Mouse (Mus musculus) heart, embryonic 12.5 days (tissue): ENCODE data around the gene Opcml. TPM values are rescaled to one million over a fixed set of nuclear protein-coding genes. Genes with fewer than 3 reads are reported as not detected.

Source experiments
- ATAC-seq: fragments of 200-750 bp; cut with Nextera tagmentation; 2 replicates; pipeline ENCODE4 v1.8.0; 2017; ENCODE audit warnings: moderate TSS enrichment, moderate library complexity; ENCODE audit not compliant: insufficient number of reproducible peaks, low FRiP score
- H3K27ac ChIP-seq: fragments of 300-500 bp; sonication (generic); 2 replicates; pipeline ENCODE4 v1.5.1; 2016; ENCODE audit warnings: mild to moderate bottlenecking, moderate library complexity; ENCODE audit not compliant: poor library complexity, severe bottlenecking
- H3K27me3 ChIP-seq: fragments of 300-500 bp; sonication (generic); replicated peaks from 2 replicates; pipeline ENCODE4 v1.6.1; 2016; ENCODE audit warnings: mild to moderate bottlenecking, moderate library complexity
- H3K36me3 ChIP-seq: fragments of 300-500 bp; sonication (generic); 2 replicates; pipeline ENCODE4 v1.6.1; 2016; ENCODE audit warnings: mild to moderate bottlenecking, moderate library complexity
- H3K4me1 ChIP-seq: fragments of 300-500 bp; sonication (generic); replicated peaks from 2 replicates; pipeline ENCODE4 v1.6.1; 2016; ENCODE audit warnings: mild to moderate bottlenecking
- H3K4me2 ChIP-seq: fragments of 300-500 bp; sonication (generic); 2 replicates; pipeline ENCODE4 v1.6.1; 2016; ENCODE audit warnings: mild to moderate bottlenecking, moderate library complexity
- H3K4me3 ChIP-seq: fragments of 300-500 bp; sonication (generic); 2 replicates; pipeline ENCODE4 v1.5.1; 2016; ENCODE audit warnings: mild to moderate bottlenecking
- H3K9ac ChIP-seq: fragments of 300-500 bp; sonication (generic); 2 replicates; pipeline ENCODE4 v1.6.1; 2016; ENCODE audit warnings: mild to moderate bottlenecking, moderate library complexity
- H3K9me3 ChIP-seq: fragments of 300-500 bp; sonication (generic); replicated peaks from 2 replicates; pipeline ENCODE4 v1.6.1; 2016; ENCODE audit warnings: mild to moderate bottlenecking, moderate library complexity
- WGBS: fragments of 180-500 bp; shearing (Covaris S2); methylation state at CpG from one replicate; pipeline ENCODE4 v1.1.7; 2016; 5-methylcytosine and 5-hydroxymethylcytosine counted together
- polyA plus RNA-seq: library from polyadenylated mRNA; unstranded; fragments of >200 nt; fragmentation: Nextera tagmentation; extraction: Ambion mirVana; gene quantifications from 2 replicates; pipeline ENCODE4 v1.2.1, GENCODE M21; 2016

The Opcml gene
- polyA plus RNA-seq, 1 experiment from 2014 or later = 1.4 TPM

- ATAC-seq = no peak
- Histone ChIP-seq H3K36me3 (no peaks in the 10 kb centered on the region), H3K9me3 (no peaks in the 10 kb centered on the region), H3K4me2 (no peak overlapping the region), H3K27me3 (no peaks in the 10 kb centered on the region), H3K4me1 (no peaks in the 10 kb centered on the region), H3K9ac (no peak overlapping the region), H3K4me3 (no peak overlapping the region), H3K27ac (no peak overlapping the region)
Measured at GRCm38 (mm10) chr9:28642766-28643165, 852.2 kb downstream of the Opcml start.

- no peak overlapping the region for H3K27ac ChIP-seq
- no peaks in the 10 kb centered on the region for H3K36me3 ChIP-seq
- WGBS = 53% methylated on average over 2 of the region's 2 CpGs
- H3K4me3 ChIP-seq = no peak overlapping the region
- no peak overlapping the region for H3K9ac ChIP-seq
- H3K27me3 ChIP-seq = no peaks in the 10 kb centered on the region
- no peaks in the 10 kb centered on the region for H3K9me3 ChIP-seq
- ATAC-seq = no peak
- H3K4me2 ChIP-seq = no peak overlapping the region
- H3K4me1 ChIP-seq = no peaks in the 10 kb centered on the region
Measured at GRCm38 (mm10) chr9:28644063-28644462, 853.5 kb downstream of the Opcml start.

- Histone ChIP-seq H3K9ac (no peak overlapping the region), H3K36me3 (no peaks in the 10 kb centered on the region), H3K4me3 (no peak overlapping the region), H3K27me3 (no peaks in the 10 kb centered on the region), H3K4me2 (no peak overlapping the region), H3K27ac (no peak overlapping the region), H3K4me1 (no peaks in the 10 kb centered on the region), H3K9me3 (no peaks in the 10 kb centered on the region)
- ATAC-seq = no peak
- 67% methylated on average over 4 of the region's 4 CpGs for WGBS
Measured at GRCm38 (mm10) chr9:28650089-28650488, 859.5 kb downstream of the Opcml start.

GRCm38 (mm10) chr9:28659996-28660395 lies 869.4 kb downstream of the Opcml start:
- WGBS = 80% methylated on average over 2 of the region's 2 CpGs
- no peak for ATAC-seq
- no peak overlapping the region for H3K4me3 ChIP-seq
- H3K9me3 ChIP-seq = no peaks in the 10 kb centered on the region
- no peaks in the 10 kb centered on the region for H3K36me3 ChIP-seq
- H3K4me2 ChIP-seq = no peak overlapping the region
- H3K4me1 ChIP-seq = no peaks in the 10 kb centered on the region
- no peak overlapping the region for H3K27ac ChIP-seq
- no peaks in the 10 kb centered on the region for H3K27me3 ChIP-seq
- H3K9ac ChIP-seq = no peak overlapping the region

- Histone ChIP-seq H3K27me3 (no peaks in the 10 kb centered on the region), H3K9me3 (no peaks in the 10 kb centered on the region), H3K4me2 (no peak overlapping the region), H3K36me3 (no peaks in the 10 kb centered on the region), H3K9ac (no peak overlapping the region), H3K4me1 (no peaks in the 10 kb centered on the region), H3K27ac (no peak overlapping the region), H3K4me3 (no peak overlapping the region)
- WGBS = 80% methylated on average over 3 of the region's 3 CpGs
- no peak for ATAC-seq
Measured at GRCm38 (mm10) chr9:28662882-28663281, 872.3 kb downstream of the Opcml start.

GRCm38 (mm10) chr9:28680309-28680708 lies 889.7 kb downstream of the Opcml start:
- Histone ChIP-seq H3K4me3 (no peak overlapping the region), H3K4me2 (no peak overlapping the region), H3K27ac (no peak overlapping the region), H3K36me3 (no peaks in the 10 kb centered on the region), H3K9ac (no peak overlapping the region), H3K4me1 (no peaks in the 10 kb centered on the region), H3K27me3 (no peaks in the 10 kb centered on the region), H3K9me3 (no peaks in the 10 kb centered on the region)
- WGBS = 60% methylated on average over 1 of the region's 1 CpGs
- no peak for ATAC-seq

GRCm38 (mm10) chr9:28681252-28682037 lies 890.9 kb downstream of the Opcml start:
- Histone ChIP-seq H3K27ac (no peak overlapping the region), H3K9me3 (no peaks in the 10 kb centered on the region), H3K4me2 (no peak overlapping the region), H3K4me3 (no peak overlapping the region), H3K36me3 (no peaks in the 10 kb centered on the region), H3K4me1 (no peaks in the 10 kb centered on the region), H3K9ac (no peak overlapping the region), H3K27me3 (no peaks in the 10 kb centered on the region)
- 70% methylated on average over 6 of the region's 6 CpGs for WGBS
- ATAC-seq = no peak

- no peak overlapping the region for H3K27ac ChIP-seq
- ATAC-seq = no peak
- WGBS = 67% methylated on average over 5 of the region's 5 CpGs
- no peaks in the 10 kb centered on the region for H3K9me3 ChIP-seq
- H3K27me3 ChIP-seq = no peaks in the 10 kb centered on the region
- H3K4me1 ChIP-seq = no peaks in the 10 kb centered on the region
- no peak overlapping the region for H3K4me2 ChIP-seq
- no peak overlapping the region for H3K9ac ChIP-seq
- no peak overlapping the region for H3K4me3 ChIP-seq
- no peaks in the 10 kb centered on the region for H3K36me3 ChIP-seq
Measured at GRCm38 (mm10) chr9:28683951-28684470, 893.4 kb downstream of the Opcml start.

- no peak overlapping the region for H3K4me2 ChIP-seq
- ATAC-seq = no peak
- no peak overlapping the region for H3K27ac ChIP-seq
- 74% methylated on average over 7 of the region's 7 CpGs for WGBS
- no peaks in the 10 kb centered on the region for H3K9me3 ChIP-seq
- no peak overlapping the region for H3K4me3 ChIP-seq
- no peaks in the 10 kb centered on the region for H3K4me1 ChIP-seq
- H3K9ac ChIP-seq = no peak overlapping the region
- H3K36me3 ChIP-seq = no peaks in the 10 kb centered on the region
- no peaks in the 10 kb centered on the region for H3K27me3 ChIP-seq
Measured at GRCm38 (mm10) chr9:28686942-28687611, 896.5 kb downstream of the Opcml start.

GRCm38 (mm10) chr9:28690134-28690533 lies 899.6 kb downstream of the Opcml start:
- H3K9ac ChIP-seq = no peak overlapping the region
- H3K27me3 ChIP-seq = no peaks in the 10 kb centered on the region
- 59% methylated on average over 2 of the region's 2 CpGs for WGBS
- no peak overlapping the region for H3K27ac ChIP-seq
- no peak for ATAC-seq
- H3K4me1 ChIP-seq = no peaks in the 10 kb centered on the region
- H3K4me2 ChIP-seq = no peak overlapping the region
- H3K36me3 ChIP-seq = no peaks in the 10 kb centered on the region
- no peaks in the 10 kb centered on the region for H3K9me3 ChIP-seq
- no peak overlapping the region for H3K4me3 ChIP-seq

- no peak overlapping the region for H3K9ac ChIP-seq
- H3K4me3 ChIP-seq = no peak overlapping the region
- H3K27me3 ChIP-seq = no peaks in the 10 kb centered on the region
- no peaks in the 10 kb centered on the region for H3K4me1 ChIP-seq
- 60% methylated on average over 4 of the region's 4 CpGs for WGBS
- no peaks in the 10 kb centered on the region for H3K9me3 ChIP-seq
- no peak for ATAC-seq
- no peak overlapping the region for H3K4me2 ChIP-seq
- no peak overlapping the region for H3K27ac ChIP-seq
- no peaks in the 10 kb centered on the region for H3K36me3 ChIP-seq
Measured at GRCm38 (mm10) chr9:28705796-28706195, 915.2 kb downstream of the Opcml start.
